Mouse (Mus musculus) CH12.LX (cell line): ENCODE measurements around the gene Ubtf.

Source experiments
- CTCF ChIP-seq, 2 experiments: IDR thresholded peaks in 1 of 2; conservative IDR thresholded peaks in 1 of 2; 2 replicates each; pipeline ENCODE4 v1.5.1; 2011 to 2012; ENCODE audit warnings: low read depth in 2 of 2, low read length in 2 of 2, improper control_type of control experiment in 1 of 2, inconsistent platforms in 1 of 2, mild to moderate bottlenecking in 1 of 2, moderate library complexity in 1 of 2
- POLR2A ChIP-seq: IDR thresholded peaks from 2 replicates; pipeline ENCODE4 v1.6.1; 2011; ENCODE audit warnings: low read depth, mild to moderate bottlenecking, improper control_type of control experiment, low read length

- TF ChIP-seq POLR2A: no peak
- no peak for TF ChIP-seq CTCF (conservative IDR thresholded peaks at IDR 0.05 in 1 of 2, IDR thresholded peaks at IDR 0.05 in 1 of 2; ENCODE audit: low read depth in 2 of 2, low read length in 2 of 2)
Observed at GRCm38 (mm10) chr11:102308104-102308503, 11.4 kb downstream of the Ubtf start.
